Mouse (Mus musculus) kidney, postnatal 14 days (tissue): ENCODE results near the gene Cblc.

Experiments
- DNase-seq: peaks from one replicate; pipeline ENCODE4 v3.0.0; 2022; ENCODE audit warnings: mixed read lengths

Gene Cblc

DNA sequence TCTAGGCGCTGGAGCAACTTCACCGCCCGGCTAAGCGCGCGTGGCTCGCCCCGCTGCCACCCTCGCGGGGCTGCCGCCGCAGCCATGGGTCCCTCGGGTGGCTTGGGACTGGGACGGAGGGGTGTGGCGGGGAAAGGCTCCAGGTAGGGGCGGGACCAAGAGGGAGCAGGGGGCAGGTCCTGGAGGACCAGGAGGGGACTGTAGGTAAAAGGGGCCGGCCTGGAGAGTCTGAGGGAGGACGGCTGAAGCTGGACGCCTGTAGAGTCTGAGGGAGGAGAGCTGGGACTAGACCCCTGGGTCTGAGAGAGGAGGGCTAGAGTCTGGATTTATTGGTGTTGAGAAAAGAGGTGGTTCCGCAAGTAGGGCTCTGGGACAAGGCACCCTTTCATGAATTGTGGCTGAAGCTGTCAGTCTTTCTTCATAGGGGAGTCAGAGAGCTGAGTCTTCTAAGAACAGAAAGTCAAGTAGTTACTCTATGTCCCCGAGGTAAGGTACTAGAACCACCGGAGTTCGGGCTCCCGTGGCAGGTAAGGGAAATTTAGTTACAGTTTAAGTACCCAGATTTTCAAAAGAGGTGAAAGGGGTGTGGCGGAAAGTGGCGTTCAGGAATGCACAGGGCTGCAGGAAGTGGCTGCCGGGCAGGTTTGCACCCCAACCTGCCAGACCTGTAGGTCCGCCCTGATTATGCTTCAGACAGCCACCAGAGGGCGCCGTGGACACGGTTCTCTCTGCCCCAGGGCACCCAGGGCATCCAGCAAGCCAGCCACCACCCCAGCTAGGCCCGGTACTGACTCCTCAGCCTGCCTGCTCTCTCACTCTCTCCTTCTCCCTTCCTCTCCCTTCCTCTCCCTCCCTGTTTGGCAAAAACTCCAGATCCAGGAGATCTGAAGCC, at the start of gene Cblc:
Gene Cblc, minus strand, starts transcription at position 113 of the 892 bp plus-strand sequence.
- DNase-seq: peak; percentile 91

- DNase-seq: no peak
Observed at GRCm38 (mm10) chr7:19844521-19845171, 48.0 kb upstream of the Cblc start.

GRCm38 (mm10) chr7:19843561-19843960, 47.0 kb upstream of the Cblc start:
- peak; percentile 87 for DNase-seq

GRCm38 (mm10) chr7:19842885-19843504, 46.4 kb upstream of the Cblc start:
- peak; percentile 84 for DNase-seq

GRCm38 (mm10) chr7:19841686-19842413, 45.2 kb upstream of the Cblc start:
- peak; percentile 35 for DNase-seq

DNA sequence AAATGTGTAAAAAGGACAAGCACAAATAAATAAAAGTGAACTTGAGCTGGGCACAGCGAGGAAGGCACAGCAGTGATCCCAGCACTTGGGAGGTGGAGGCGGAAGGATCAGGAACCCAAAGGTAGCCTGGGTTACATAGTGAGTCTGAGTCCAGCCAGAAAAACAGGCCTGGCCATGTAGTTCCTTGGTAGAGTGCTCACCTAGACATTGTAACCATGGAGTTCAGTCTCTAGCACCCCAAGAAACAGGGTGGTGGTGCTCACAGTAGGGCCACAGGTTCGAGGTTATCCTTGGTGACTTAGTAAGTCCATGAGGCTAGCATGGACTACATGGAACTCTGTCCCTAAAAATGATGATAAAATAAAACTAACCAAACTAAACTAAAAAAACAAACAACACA, 44.3 kb upstream of the Cblc start:
- DNase-seq: no peak

- no peak for DNase-seq
Observed at GRCm38 (mm10) chr7:19840371-19840770, 43.8 kb upstream of the Cblc start.

- no peak for DNase-seq
Observed at GRCm38 (mm10) chr7:19836843-19837242, 40.2 kb upstream of the Cblc start.

GRCm38 (mm10) chr7:19834055-19834454, 37.4 kb upstream of the Cblc start:
- no peak for DNase-seq

- no peak for DNase-seq
Observed at GRCm38 (mm10) chr7:19831837-19832236, 35.2 kb upstream of the Cblc start.

DNA sequence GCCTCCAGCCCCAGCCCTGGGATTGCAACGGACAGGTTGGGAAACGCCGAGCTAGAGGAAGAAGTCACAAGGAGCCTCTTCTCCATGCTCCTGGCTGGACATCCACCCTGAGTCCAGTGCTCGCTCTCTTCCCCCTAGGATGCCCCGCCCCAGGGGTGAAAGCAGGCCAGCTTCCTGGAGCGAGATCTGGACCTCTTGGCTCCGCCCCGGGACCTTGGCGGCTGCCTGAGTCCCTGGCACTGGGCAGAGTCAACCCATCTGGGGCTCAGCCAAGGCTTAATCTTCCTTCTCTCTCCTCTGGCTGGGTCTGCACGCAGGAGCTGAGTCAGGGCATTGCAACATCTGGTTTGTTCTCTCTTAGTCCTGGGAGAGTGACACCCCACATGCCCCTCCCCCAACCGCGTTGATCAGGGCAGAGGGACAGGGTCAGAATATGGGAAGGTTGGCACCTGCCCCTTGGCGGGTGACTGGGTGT, 34.1 kb upstream of the Cblc start:
- peak; percentile 94 for DNase-seq

GRCm38 (mm10) chr7:19829694-19830093, 33.1 kb upstream of the Cblc start:
- DNase-seq: no peak

- DNase-seq: no peak
Observed at GRCm38 (mm10) chr7:19826756-19827155, 30.1 kb upstream of the Cblc start.

- peak; percentile 93 for DNase-seq
Observed at GRCm38 (mm10) chr7:19824182-19824973, 27.8 kb upstream of the Cblc start.

- DNase-seq: peak; percentile 29
Observed at GRCm38 (mm10) chr7:19823256-19824181, 26.9 kb upstream of the Cblc start.

DNA sequence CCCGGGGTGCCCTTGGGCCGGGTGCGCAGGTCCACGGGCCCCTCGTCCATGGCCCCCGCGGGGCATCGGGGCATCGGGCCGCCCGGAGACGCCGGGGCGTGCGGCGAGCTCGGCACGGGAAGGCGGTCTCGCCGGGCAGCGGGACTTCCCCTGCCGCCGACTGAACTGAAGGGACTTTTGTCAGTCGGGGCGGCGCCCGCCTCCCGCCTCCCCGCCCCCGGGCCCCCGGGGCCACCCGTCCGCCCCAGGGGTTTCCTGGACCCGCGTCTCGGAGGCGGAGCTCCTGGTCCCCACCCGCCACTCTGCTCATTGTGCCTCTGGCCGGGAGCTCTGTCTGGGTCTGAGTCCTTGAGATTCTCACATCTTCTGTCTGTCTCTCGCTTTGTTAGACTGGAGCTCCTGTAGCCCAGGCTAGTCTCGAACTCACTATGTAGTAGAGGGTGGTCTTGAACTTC, 26.0 kb upstream of the Cblc start, which contains the start of gene Bcl3:
Gene Bcl3, minus strand, starts transcription at position 167 of the 455 bp plus-strand sequence.
- peak; percentile 85 for DNase-seq

DNA sequence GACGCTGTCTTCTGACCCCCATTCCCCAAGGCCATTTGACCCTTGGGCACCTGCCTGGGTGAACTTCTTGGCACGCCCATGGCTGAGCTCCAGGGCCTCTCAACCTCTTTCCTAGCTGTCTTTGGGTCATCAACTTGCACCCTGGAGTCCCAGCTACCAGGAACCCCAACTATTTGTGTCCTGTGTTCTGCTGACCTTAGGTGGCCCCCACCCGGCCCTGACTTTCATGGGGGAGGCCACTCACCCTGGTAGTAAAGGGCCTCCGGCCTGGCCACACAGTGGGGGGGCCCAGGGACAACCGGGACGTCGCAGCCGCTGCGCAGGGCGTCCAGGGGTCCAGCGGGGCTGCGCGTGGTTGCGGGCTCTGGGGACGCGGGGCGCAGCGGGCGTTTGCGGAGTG, 25.6 kb upstream of the Cblc start:
- no peak for DNase-seq

GRCm38 (mm10) chr7:19821633-19822032, 25.0 kb upstream of the Cblc start:
- no peak for DNase-seq

- DNase-seq: no peak
Observed at GRCm38 (mm10) chr7:19820347-19821048, 23.9 kb upstream of the Cblc start.

DNA sequence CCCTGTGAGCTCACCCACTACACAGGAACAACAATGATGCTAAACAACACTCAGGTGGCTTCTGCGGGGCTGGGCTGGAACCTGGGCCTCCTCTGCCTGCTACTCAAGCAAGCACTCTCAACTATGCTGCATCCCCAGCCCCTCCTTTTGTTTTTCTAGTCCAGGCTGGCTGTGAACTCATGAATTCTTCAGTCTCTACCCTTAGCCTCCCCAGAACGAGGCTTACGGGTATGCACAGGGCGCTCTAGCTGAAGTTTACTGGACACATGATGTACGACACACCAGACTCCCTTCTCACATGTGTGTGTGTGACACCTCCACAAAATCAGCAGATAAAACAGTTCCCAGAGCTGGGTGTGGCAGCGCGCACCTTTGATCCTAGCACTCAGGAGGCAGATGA, 22.3 kb upstream of the Cblc start:
- no peak for DNase-seq
